Mouse (Mus musculus) gastrocnemius, postnatal 4 days (tissue): Measurements from ENCODE around the gene Hist1h4c. TPM values are rescaled to one million over a fixed set of nuclear protein-coding genes. Genes with fewer than 3 reads are reported as not detected.
"Not testable (repeated sequence)": the region's sequence is repeated elsewhere in the genome, so short reads cannot be mapped to it uniquely, and the experiment has no call there.

ENCODE experiments used
- DNase-seq, 2 experiments: peaks; one replicate each; pipeline ENCODE4 v3.0.0; 2021 to 2022; ENCODE audit warnings: low spot score in 2 of 2, mixed read lengths in 2 of 2
- total RNA-seq, 2 experiments: library from RNA; stranded (reverse); gene quantifications; 2 replicates each; pipeline ENCODE4 v1.2.3; 2021

Hist1h4c gene
- total RNA-seq, 2 experiments from 2014 or later: 206 to 241 TPM

DNA sequence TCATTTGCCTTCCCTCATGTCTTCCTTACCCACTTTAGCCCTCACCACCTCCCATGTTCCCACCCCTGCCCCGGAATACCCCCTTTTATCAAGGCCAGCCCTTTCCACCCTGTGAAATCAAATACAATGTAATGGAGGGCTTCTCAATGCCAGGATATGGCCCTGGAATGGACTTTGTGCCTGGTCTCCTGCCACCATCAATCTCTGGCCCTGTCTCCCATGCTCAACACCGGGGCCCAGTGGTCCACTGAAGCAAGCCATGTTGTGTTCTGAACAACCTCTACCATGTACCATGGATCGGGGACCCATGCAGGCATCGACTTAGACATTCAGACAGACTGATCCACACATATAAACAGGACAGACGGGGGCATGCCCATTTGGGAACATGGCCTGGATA is 31.5 kb upstream of the Hist1h4c start:
- no peak for DNase-seq

- no peak for DNase-seq
Measured at GRCm38 (mm10) chr13:23729192-23729525, 30.9 kb upstream of the Hist1h4c start.

DNA sequence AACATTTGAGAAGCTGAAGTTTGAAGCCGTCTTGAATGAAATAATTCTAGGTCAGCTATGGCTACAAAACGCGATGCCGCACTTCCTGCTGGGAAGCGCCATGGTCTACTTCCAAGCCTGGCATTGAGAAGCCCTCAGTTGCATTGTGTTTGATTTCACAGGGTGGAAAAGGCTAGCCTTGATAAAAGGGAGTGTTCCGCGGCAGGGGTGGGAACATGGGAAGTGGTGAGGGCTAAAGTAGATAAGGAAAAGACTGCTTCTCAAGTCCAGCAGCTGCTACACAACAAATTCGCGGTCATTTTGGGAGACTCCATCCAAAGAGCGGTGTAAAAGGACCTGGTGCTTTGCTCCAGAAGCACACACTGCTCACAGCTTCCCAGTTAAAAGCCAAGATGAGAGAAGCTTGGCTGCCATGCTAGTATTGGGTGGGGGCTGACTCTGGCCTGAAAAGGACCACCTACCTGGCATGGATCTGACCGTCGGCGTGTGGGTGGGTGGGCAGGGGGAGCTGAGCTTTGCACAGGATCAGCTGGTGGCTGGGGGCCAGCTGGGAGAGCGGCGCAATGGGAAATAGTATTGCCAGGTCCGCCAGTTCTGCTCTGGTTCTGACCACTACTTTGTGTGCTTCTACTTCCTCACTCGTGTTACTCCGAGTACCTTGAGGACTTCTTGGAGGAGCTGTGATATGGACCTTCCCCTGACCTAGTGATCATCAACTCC is 30.4 kb upstream of the Hist1h4c start:
- no peak for DNase-seq

DNA sequence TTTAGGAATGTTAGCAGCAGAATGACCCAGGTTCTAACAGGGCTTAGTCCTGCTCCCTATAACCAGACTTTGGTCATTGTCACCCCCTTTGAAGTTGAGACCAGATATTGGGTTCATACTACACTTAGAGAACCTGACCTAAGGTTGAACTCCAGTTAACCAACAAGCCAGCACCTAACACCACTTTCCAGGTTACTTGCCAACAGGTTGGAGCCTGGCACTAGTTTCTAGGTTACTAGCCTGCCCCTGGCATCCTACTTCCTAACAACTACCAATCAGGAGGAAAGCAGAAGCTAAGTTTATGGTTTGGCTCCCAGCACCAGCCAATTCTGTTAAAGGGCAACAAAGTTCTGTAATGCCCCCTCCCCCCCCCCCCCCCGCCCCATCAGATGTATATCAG is 27.0 kb upstream of the Hist1h4c start:
- no peak for DNase-seq

DNA sequence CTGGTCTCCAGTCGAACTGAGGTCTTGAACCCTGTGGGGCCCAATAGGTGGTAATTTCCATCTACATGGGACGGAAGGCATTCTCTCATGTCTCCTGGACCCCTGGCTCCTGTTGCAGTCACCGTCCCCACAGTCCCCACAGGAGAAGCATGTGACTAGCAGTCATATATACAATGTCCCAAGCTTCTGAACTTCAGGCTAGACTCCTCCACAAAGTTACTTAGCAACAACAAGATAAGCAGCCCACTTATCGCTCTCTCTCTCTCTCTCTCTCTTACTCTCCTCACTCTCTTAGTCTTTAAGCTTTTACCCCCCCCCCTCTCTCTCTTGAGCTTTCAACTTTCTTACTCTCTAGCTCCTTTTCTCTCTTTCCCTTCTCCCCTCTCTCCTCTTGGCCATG is 26.0 kb upstream of the Hist1h4c start:
- no peak for DNase-seq

GRCm38 (mm10) chr13:23717593-23718245 is 19.5 kb upstream of the Hist1h4c start:
- not testable (repeated sequence) for DNase-seq

GRCm38 (mm10) chr13:23717176-23717575 is 18.9 kb upstream of the Hist1h4c start:
- DNase-seq: no peak

- DNase-seq: no peak
Measured at GRCm38 (mm10) chr13:23716261-23717042, 18.2 kb upstream of the Hist1h4c start.

GRCm38 (mm10) chr13:23710374-23711089 is 12.3 kb upstream of the Hist1h4c start, which contains the start of gene Hfe:
Gene Hfe, minus strand, starts transcription at chr13:23710854.
- peak in 1 of 2 experiments; percentile 34 for DNase-seq

DNA sequence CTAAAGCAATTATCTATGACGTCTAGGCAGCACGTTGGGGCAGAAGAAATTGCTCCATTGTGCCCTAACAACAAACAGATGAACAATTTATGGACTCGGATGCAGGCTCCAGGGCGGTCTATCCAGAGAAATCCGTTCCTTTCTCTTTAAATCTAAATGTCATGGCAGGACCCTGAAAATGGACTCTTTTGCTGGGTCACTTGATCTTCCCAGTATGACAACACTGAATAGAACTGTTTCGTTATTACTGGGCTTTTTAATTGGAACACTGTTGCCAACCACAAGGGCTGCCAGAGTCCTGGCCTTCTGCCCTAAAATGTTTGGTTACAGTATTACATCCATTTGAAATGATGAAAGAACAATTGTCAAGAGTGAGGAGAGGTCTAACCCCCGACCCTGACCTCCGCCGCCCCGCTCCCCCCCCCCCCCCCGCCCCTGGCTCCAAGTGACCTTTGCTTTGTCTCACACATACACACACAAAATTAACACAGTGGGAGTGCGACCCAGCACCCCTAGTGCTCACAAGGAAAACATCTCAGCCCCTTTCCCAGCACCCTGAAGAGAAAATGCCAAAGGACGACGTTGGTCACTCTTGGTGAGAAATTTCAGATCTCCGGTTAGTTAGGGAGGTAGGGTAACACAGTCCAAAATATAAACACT is 11.6 kb upstream of the Hist1h4c start:
- no peak for DNase-seq

DNA sequence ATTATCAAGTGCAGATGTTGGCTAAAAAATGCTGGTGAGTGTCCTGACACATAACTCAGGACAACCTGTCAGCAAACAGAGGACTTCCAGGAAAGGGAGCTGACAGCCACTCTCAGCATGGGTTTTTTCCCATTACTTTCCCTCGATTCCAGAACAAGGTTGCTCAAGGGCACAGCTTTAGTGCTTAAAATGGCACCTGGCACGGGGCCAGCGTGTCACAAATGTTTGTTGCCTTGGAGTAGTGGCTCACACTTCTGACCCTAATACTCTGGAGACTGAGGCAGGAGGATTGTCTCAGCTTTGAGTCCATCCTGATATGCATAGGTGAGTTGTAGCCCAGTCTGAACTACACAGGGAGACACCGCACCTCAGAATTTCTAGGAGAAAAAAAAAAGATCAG is 10.4 kb upstream of the Hist1h4c start:
- no peak for DNase-seq

DNA sequence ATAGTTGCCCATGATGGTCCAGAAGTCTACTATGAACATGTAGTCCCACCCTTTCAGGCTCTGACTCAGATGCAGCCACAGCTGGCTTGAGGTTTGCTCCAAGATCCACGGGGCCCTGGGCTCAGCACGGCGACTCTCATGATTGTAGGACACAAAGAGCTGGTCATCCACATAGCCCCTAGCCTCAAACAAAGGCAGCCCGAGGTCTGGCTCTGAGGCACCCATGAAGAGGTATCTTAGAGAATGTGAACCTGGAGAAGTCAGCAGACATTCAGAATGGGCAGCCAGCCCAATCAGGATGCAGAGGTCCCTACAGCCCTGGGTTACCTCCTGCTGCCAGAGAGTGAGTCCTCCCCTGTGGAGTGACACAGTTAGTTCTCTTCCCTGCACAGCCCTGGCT is 9.8 kb upstream of the Hist1h4c start:
- no peak for DNase-seq

GRCm38 (mm10) chr13:23706771-23707170 is 8.5 kb upstream of the Hist1h4c start:
- no peak for DNase-seq

GRCm38 (mm10) chr13:23705751-23706356 is 7.6 kb upstream of the Hist1h4c start:
- no peak for DNase-seq

GRCm38 (mm10) chr13:23702801-23703200 is 4.5 kb upstream of the Hist1h4c start:
- not testable (repeated sequence) for DNase-seq

DNA sequence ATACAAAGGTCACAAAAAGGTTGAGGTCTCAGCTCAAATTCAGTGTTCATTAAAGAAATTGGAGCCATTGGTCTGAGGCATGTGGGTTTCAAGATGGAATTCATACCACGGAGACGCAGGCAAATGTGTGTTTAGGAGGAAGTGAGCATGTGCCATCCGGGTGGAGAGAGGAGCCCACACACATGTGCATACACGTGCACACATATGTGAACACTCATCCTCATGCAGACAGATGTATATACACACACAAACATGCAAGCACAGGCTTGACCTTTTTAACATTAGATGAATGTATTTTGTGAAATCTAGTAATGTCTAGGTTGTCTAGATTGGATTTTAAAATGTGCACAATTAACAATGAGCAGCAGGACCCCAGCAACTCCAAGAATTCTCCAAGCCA is 4.0 kb upstream of the Hist1h4c start:
- no peak for DNase-seq

GRCm38 (mm10) chr13:23700786-23701520 is 2.7 kb upstream of the Hist1h4c start:
- peak in 1 of 2 experiments; percentile 63 for DNase-seq

- DNase-seq: no peak
Measured at GRCm38 (mm10) chr13:23699767-23700166, 1.5 kb upstream of the Hist1h4c start.

GRCm38 (mm10) chr13:23698996-23699395 is 742 bp upstream of the Hist1h4c start:
- peak in 1 of 2 experiments; percentile 4 for DNase-seq
